Mouse (Mus musculus): ENCODE data around the gene Cps1. TPM values are rescaled to one million over a fixed set of nuclear protein-coding genes. Genes with fewer than 3 reads are reported as not detected.

Gene Cps1
- total RNA-seq, 2 experiments from 2014 or later: 0.10 to 0.25 TPM

DNA sequence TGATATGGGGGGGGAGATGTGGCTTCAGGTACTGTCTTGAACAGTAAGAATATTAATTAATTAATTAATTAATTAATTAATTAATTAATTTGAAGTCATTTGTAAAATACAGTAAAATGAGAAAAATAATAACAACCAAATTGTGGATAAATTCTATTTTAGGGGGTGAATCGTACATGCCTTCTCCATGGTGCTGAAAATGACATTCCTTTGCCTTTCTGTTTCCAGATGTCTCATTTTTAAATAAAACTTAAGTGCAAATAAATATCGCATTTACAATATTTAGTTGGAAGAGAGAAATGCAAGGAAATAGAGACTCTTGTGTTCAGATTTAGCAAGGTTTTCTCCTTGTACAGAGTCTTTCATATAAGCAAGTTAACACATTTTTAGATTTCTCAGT lies 112.0 kb downstream of the Cps1 start:
- no peak for DNase-seq (ENCODE audit: low spot score in 2 of 2)

DNA sequence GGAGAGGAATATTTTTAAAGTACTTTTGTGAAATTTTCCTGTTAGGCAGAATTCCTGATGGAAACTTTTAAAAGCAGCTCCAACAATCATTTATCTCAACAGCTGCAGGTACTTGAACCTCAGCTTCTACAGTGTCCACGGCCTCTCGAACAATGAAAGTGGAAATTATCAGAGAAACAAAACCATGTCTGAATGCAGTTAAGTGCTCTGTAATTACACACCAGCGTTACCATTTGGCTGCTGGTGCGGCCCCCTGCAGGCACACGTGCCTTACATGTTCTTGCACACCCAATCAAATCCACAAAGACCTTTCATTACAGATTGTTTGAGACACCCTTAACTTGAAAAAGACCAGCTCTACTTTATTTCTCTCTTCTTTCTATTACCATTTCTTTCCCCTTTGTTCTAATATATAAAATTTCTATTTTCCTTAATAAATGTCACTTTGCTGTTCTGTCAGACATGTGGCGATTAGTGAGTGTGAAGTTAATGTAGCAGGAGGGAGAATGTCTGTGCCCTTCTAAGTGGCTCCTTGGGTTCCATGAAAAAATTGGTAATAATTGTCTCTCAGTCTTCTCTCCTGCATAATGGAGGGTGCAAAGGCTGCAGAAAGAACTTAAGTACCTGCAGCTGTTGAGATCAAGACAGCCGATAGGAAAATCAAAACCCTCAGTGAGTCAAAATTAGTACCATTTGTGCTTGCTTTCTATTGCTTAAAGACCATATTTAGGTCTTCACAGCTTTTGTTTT lies 112.8 kb downstream of the Cps1 start:
- DNase-seq (ENCODE audit: low spot score in 2 of 2): no peak

GRCm38 (mm10) chr1:67238446-67238845 lies 115.6 kb downstream of the Cps1 start:
- DNase-seq (ENCODE audit: low spot score in 2 of 2): no peak

DNA sequence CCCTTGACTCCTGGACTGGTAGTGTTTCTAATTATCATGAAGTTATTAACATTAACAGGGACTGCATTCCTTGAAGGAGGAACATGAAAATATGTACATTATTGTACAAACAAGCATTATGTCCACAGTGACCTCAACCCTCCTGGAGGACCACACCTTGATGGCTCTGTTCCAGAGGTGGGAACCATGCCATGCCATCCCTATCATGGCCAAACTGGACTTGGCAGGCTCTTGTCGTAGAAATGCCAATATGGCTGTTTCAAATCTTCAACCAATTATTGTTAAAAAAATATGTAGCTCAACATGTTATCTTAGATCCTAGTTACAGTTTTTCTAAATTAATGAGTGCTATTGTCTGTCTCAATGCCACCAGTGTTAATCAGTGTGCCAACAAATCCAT lies 116.1 kb downstream of the Cps1 start:
- DNase-seq (ENCODE audit: low spot score in 2 of 2): no peak

DNA sequence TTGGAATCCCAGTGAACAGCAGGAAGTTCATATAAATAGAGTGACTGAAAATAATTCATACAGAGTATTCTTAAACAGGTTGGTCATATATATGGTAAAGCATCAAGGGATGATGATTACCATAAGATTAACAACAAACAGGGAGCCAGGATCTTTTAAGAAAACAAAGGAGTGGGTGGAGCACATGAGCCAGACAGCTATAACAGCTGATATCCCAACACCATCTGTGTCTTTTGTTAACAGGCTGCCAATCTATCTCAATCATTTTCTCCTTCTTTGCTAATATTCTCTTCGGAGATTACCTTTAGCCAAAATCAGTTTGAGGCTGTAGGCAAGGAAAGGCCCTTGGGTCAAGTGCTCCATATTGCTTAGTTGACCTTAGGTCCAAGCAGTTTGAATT lies 142.4 kb downstream of the Cps1 start:
- peak in 1 of 2 experiments; percentile 29 for DNase-seq (ENCODE audit: low spot score in 2 of 2)

DNA sequence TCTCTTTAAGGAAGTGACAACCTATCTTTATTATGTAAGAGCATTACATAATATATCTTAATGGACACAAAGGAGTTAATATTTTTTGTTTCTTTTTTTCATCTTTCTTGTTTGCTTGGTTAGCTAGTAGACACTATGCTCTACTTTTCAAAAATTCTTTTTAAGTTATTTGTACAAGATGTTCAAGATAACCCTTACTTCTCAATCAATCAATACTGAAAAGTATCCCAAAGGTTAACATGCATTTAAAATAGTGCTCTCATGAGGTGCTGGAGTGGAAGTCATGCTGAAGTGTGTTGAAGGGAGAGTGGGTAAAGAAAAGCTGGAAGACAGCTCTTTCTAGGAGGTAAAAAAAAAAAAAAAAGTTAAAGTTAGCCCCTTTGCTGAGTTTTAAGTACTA lies 145.1 kb downstream of the Cps1 start:
- DNase-seq (ENCODE audit: low spot score in 2 of 2): no peak

GRCm38 (mm10) chr1:67268450-67268849 lies 145.6 kb downstream of the Cps1 start:
- no peak for DNase-seq (ENCODE audit: low spot score in 2 of 2)

- no peak for DNase-seq (ENCODE audit: low spot score in 2 of 2)
Observed at GRCm38 (mm10) chr1:67276270-67276669, 153.4 kb downstream of the Cps1 start.

Other genes with a start within 250 kb of the Cps1 start
- gene Myl1, start 177.6 kb upstream of the Cps1 start, total RNA-seq (2021): under 1 TPM in 1 of 2 experiments, not detected in 1; 0.86 TPM
- gene Lancl1, start 84.2 kb upstream of the Cps1 start, total RNA-seq (2021): 100 to 1,000 TPM; 202 to 223 TPM